Mouse (Mus musculus): Measurements from ENCODE around the gene Mylk4. TPM values are rescaled to one million over a fixed set of nuclear protein-coding genes. Genes with fewer than 3 reads are reported as not detected.

Mylk4 gene
- total RNA-seq (2014; rRNA removed; ENCODE audit: low replicate concordance) (1.6 and 5.6 TPM in 2 replicates), polyA plus RNA-seq (2015; fragmentation: Nextera tagmentation; extraction: Ambion mirVana) (2.4 and 2.8 TPM in 2 replicates)

- 68% methylated on average over 8 of the region's 8 CpGs for WGBS
- DNase-seq (ENCODE audit: low spot score) (no peak), ATAC-seq (ENCODE audit: insufficient read depth, low read depth) (no peak)
- TF ChIP-seq CTCF (IDR thresholded peaks at IDR 0.05; ENCODE audit: low read depth) = no peak
- no peak within 1 kb of the TSS for H3K4me3 ChIP-seq (ENCODE audit: low read depth, low read length)
- H3K9ac ChIP-seq (replicated peaks; ENCODE audit: low read depth, low read length) = no peak within 1 kb of the TSS
- H3K4me1 ChIP-seq (ENCODE audit: control insufficient read depth, insufficient read depth) = no peaks in the 10 kb centered on the region
- H3K36me3 ChIP-seq (replicated peaks; ENCODE audit: control insufficient read depth, insufficient read depth, low read length) = no peaks in the 10 kb centered on the region
- no peaks in the 10 kb centered on the region for H3K27me3 ChIP-seq (ENCODE audit: control insufficient read depth, insufficient read depth, low read length)
- no peak within 1 kb of the TSS for H3K27ac ChIP-seq (ENCODE audit: low read depth)
- no peaks in the 10 kb centered on the region for H3K9me3 ChIP-seq (replicated peaks; ENCODE audit: control insufficient read depth, low read length)
- H3K4me2 ChIP-seq (ENCODE audit: low read depth, low read length) = no peak within 1 kb of the TSS
Observed at GRCm38 (mm10) chr13:32783816-32784215, at the start of gene Mylk4. Gene Mylk4, minus strand, starts transcription at chr13:32783954.

- ATAC-seq (ENCODE audit: insufficient read depth, low read depth) (no peak), DNase-seq (ENCODE audit: low spot score) (no peak)
- Histone ChIP-seq H3K4me2 (ENCODE audit: low read depth, low read length) (no peak overlapping the region), H3K4me3 (ENCODE audit: low read depth, low read length) (no peak overlapping the region), H3K9me3 (replicated peaks; ENCODE audit: control insufficient read depth, low read length) (no peaks in the 10 kb centered on the region), H3K27ac (ENCODE audit: low read depth) (no peak overlapping the region), H3K27me3 (ENCODE audit: control insufficient read depth, insufficient read depth, low read length) (no peaks in the 10 kb centered on the region), H3K9ac (replicated peaks; ENCODE audit: low read depth, low read length) (no peak overlapping the region), H3K4me1 (ENCODE audit: control insufficient read depth, insufficient read depth) (peaks cover 5% of the 10 kb centered on the region; the same call in 1 of the 2 replicates), H3K36me3 (replicated peaks; ENCODE audit: control insufficient read depth, insufficient read depth, low read length) (no peaks in the 10 kb centered on the region)
- 65% methylated on average over 6 of the region's 6 CpGs for WGBS
- no peak for TF ChIP-seq CTCF (IDR thresholded peaks at IDR 0.05; ENCODE audit: low read depth)
- no peak for TF ChIP-seq EP300 (IDR thresholded peaks at IDR 0.05; ENCODE audit: low read depth)
Observed at GRCm38 (mm10) chr13:32833237-32833636, 49.5 kb upstream of the Mylk4 start.

GRCm38 (mm10) chr13:32832776-32833175 lies 49.0 kb upstream of the Mylk4 start:
- H3K27me3 ChIP-seq (ENCODE audit: control insufficient read depth, insufficient read depth, low read length) = no peaks in the 10 kb centered on the region
- H3K4me1 ChIP-seq (ENCODE audit: control insufficient read depth, insufficient read depth) = peaks cover 5% of the 10 kb centered on the region; the same call in 1 of the 2 replicates
- no peaks in the 10 kb centered on the region for H3K36me3 ChIP-seq (replicated peaks; ENCODE audit: control insufficient read depth, insufficient read depth, low read length)
- DNase-seq (ENCODE audit: low spot score) = no peak
- no peak overlapping the region for H3K4me2 ChIP-seq (ENCODE audit: low read depth, low read length)
- no peak overlapping the region for H3K27ac ChIP-seq (ENCODE audit: low read depth)
- 67% methylated on average over 3 of the region's 3 CpGs for WGBS
- TF ChIP-seq CTCF (IDR thresholded peaks at IDR 0.05; ENCODE audit: low read depth) (no peak), EP300 (IDR thresholded peaks at IDR 0.05; ENCODE audit: low read depth) (no peak)
- H3K9ac ChIP-seq (replicated peaks; ENCODE audit: low read depth, low read length) = no peak overlapping the region
- ATAC-seq (ENCODE audit: insufficient read depth, low read depth) = no peak
- no peak overlapping the region for H3K4me3 ChIP-seq (ENCODE audit: low read depth, low read length)
- no peaks in the 10 kb centered on the region for H3K9me3 ChIP-seq (replicated peaks; ENCODE audit: control insufficient read depth, low read length)

GRCm38 (mm10) chr13:32831505-32832273 lies 47.9 kb upstream of the Mylk4 start:
- H3K4me1 ChIP-seq (ENCODE audit: control insufficient read depth, insufficient read depth) = peaks cover 5% of the 10 kb centered on the region; the same call in 1 of the 2 replicates
- H3K27ac ChIP-seq (ENCODE audit: low read depth) = no peak overlapping the region
- no peak overlapping the region for H3K4me2 ChIP-seq (ENCODE audit: low read depth, low read length)
- DNase-seq (ENCODE audit: low spot score) (no peak), ATAC-seq (ENCODE audit: insufficient read depth, low read depth) (no peak)
- TF ChIP-seq EP300 (IDR thresholded peaks at IDR 0.05; ENCODE audit: low read depth) (no peak), CTCF (IDR thresholded peaks at IDR 0.05; ENCODE audit: low read depth) (no peak)
- no peak overlapping the region for H3K4me3 ChIP-seq (ENCODE audit: low read depth, low read length)
- H3K9me3 ChIP-seq (replicated peaks; ENCODE audit: control insufficient read depth, low read length) = no peaks in the 10 kb centered on the region
- H3K36me3 ChIP-seq (replicated peaks; ENCODE audit: control insufficient read depth, insufficient read depth, low read length) = no peaks in the 10 kb centered on the region
- 61% methylated on average over 3 of the region's 3 CpGs for WGBS
- no peaks in the 10 kb centered on the region for H3K27me3 ChIP-seq (ENCODE audit: control insufficient read depth, insufficient read depth, low read length)
- H3K9ac ChIP-seq (replicated peaks; ENCODE audit: low read depth, low read length) = no peak overlapping the region

GRCm38 (mm10) chr13:32828886-32829285 lies 45.1 kb upstream of the Mylk4 start:
- no peak for TF ChIP-seq EP300 (IDR thresholded peaks at IDR 0.05; ENCODE audit: low read depth)
- no peak for TF ChIP-seq CTCF (IDR thresholded peaks at IDR 0.05; ENCODE audit: low read depth)
- no peak overlapping the region for H3K27ac ChIP-seq (ENCODE audit: low read depth)
- no peaks in the 10 kb centered on the region for H3K36me3 ChIP-seq (replicated peaks; ENCODE audit: control insufficient read depth, insufficient read depth, low read length)
- peaks cover 5% of the 10 kb centered on the region; the same call in 1 of the 2 replicates for H3K4me1 ChIP-seq (ENCODE audit: control insufficient read depth, insufficient read depth)
- H3K27me3 ChIP-seq (ENCODE audit: control insufficient read depth, insufficient read depth, low read length) = no peaks in the 10 kb centered on the region
- no peak overlapping the region for H3K4me3 ChIP-seq (ENCODE audit: low read depth, low read length)
- no peak overlapping the region for H3K9ac ChIP-seq (replicated peaks; ENCODE audit: low read depth, low read length)
- H3K9me3 ChIP-seq (replicated peaks; ENCODE audit: control insufficient read depth, low read length) = no peaks in the 10 kb centered on the region
- ATAC-seq (ENCODE audit: insufficient read depth, low read depth) (no peak), DNase-seq (ENCODE audit: low spot score) (no peak)
- WGBS = 55% methylated on average over 4 of the region's 4 CpGs
- no peak overlapping the region for H3K4me2 ChIP-seq (ENCODE audit: low read depth, low read length)
